Mouse (Mus musculus) ES-E14 (cell line): Measurements from ENCODE around the gene Stat2. TPM values are rescaled to one million over a fixed set of nuclear protein-coding genes. Genes with fewer than 3 reads are reported as not detected.
"Not testable (repeated sequence)": the region's sequence is repeated elsewhere in the genome, so short reads cannot be mapped to it uniquely, and the experiment has no call there.

ENCODE experiments used
- DNase-seq: peaks from one replicate; pipeline ENCODE4 v3.0.0-alpha.2; 2013; ENCODE audit warnings: low read depth, low spot score
- H3K27ac ChIP-seq: 2 replicates; pipeline ENCODE4 v1.5.1; 2012; ENCODE audit warnings: low read depth, mild to moderate bottlenecking, low read length, moderate library complexity, mixed read lengths; ENCODE audit not compliant: poor library complexity, insufficient read depth, severe bottlenecking
- H3K36me3 ChIP-seq: 2 replicates; pipeline ENCODE4 v1.6.1; 2012; ENCODE audit warnings: mild to moderate bottlenecking, low read length, moderate library complexity, mixed read lengths; ENCODE audit not compliant: control insufficient read depth, poor library complexity, insufficient read depth, severe bottlenecking
- H3K4me1 ChIP-seq, 2 experiments: fragments of 150-350 bp in 1 of 2; sonication (generic) in 1 of 2; 2 replicates each; pipeline ENCODE4 v1.6.1; 2012; ENCODE audit warnings: low read length in 2 of 2, mild to moderate bottlenecking in 1 of 2, mixed read lengths in 1 of 2; ENCODE audit not compliant: control insufficient read depth in 2 of 2, insufficient read depth in 2 of 2, poor library complexity in 1 of 2
- H3K4me3 ChIP-seq, 2 experiments: fragments of 150-350 bp in 1 of 2; sonication (generic) in 1 of 2; 2 replicates each; pipeline ENCODE4 v1.5.1; 2012; ENCODE audit warnings: low read length in 2 of 2, low read depth in 1 of 2, mild to moderate bottlenecking in 1 of 2, mixed read lengths in 1 of 2; ENCODE audit not compliant: insufficient read depth in 1 of 2, poor library complexity in 1 of 2, severe bottlenecking in 1 of 2
- H3K9ac ChIP-seq: 2 replicates; pipeline ENCODE4 v1.6.1; 2012; ENCODE audit warnings: low read depth, mild to moderate bottlenecking, low read length, mixed read lengths; ENCODE audit not compliant: poor library complexity, insufficient read depth, severe bottlenecking
- H3K9me3 ChIP-seq: fragments of 150-350 bp; sonication (generic); 2 replicates; pipeline ENCODE4 v1.6.1; 2012; ENCODE audit warnings: low read depth, mild to moderate bottlenecking, low read length; ENCODE audit not compliant: control insufficient read depth, insufficient read depth
- CHD2 ChIP-seq: IDR thresholded peaks from 2 replicates; pipeline ENCODE4 v1.6.1; 2014; ENCODE audit warnings: mild to moderate bottlenecking, low read depth, low read length, inconsistent platforms
- HCFC1 ChIP-seq: IDR thresholded peaks from 2 replicates; pipeline ENCODE4 v1.6.1; 2012; ENCODE audit warnings: low read length, inconsistent platforms, borderline replicate concordance; ENCODE audit not compliant: insufficient read depth
- MAFK ChIP-seq: IDR thresholded peaks from 2 replicates; pipeline ENCODE4 v1.6.1; 2014; ENCODE audit warnings: mild to moderate bottlenecking, low read depth, low read length, inconsistent platforms; ENCODE audit not compliant: insufficient read depth
- ZC3H11A ChIP-seq: IDR thresholded peaks from 2 replicates; pipeline ENCODE4 v1.6.1; 2012; ENCODE audit warnings: low read depth, mild to moderate bottlenecking, inconsistent platforms, low read length, borderline replicate concordance
- ZNF384 ChIP-seq: IDR thresholded peaks from 2 replicates; pipeline ENCODE4 v1.6.1; 2012; ENCODE audit warnings: low read depth, low read length, inconsistent platforms
- in situ Hi-C, 2 experiments: fragments of 600-800 bp; cut with MboI; formaldehyde crosslinking; loops; one replicate each; pipeline ENCODE4 v1.15.1; 2025; ENCODE audit warnings: low sequenced_read_pairs in 2 of 2, inconsistent platforms in 1 of 2; ENCODE audit not compliant: unreplicated experiment in 2 of 2
- total RNA-seq: library from RNA; depleted of rRNA; stranded (reverse); fragments of 300-350 nt; gene quantifications from 2 replicates; pipeline ENCODE4 v1.2.3, GENCODE M21; 2012

The Stat2 gene
- total RNA-seq, 1 experiment, result 10.6 TPM

DNA sequence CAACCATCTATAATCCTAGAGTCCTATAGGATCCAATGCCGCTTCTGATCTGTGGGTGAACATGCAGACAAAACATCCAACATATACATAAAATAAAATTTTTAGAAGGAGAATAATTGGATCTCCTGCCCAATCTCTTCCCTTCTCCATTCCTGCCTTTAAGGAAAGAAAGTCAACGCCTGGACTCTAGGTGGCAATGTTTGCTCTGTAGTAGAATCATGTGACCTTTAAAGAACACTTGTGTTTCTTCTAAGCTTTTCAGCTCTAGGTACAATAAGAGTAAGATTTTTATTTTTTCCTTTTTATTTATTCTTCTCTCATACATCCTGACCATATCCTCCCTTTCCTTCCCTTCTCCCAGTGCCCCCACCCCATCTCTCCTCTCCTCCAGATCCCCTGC, 1.5 kb downstream of the Stat2 start:
- Histone ChIP-seq H3K9ac (no peak overlapping the region), H3K4me3 (no peak overlapping the region), H3K9me3 (no peaks in the 10 kb centered on the region), H3K36me3 (peaks cover 5% of the 10 kb centered on the region), H3K27ac (no peak overlapping the region), H3K4me1 (peaks cover 3 to 7% of the 10 kb centered on the region in 2 experiments; a peak in 2 of 4 replicates)
- TF ChIP-seq ZNF384, result no peak
- TF ChIP-seq HCFC1, result no peak
- TF ChIP-seq CHD2, result no peak
- TF ChIP-seq ZC3H11A, result no peak
- no peak for TF ChIP-seq MAFK
- DNase-seq, result no peak
- in situ Hi-C loops, result no loop called here

DNA sequence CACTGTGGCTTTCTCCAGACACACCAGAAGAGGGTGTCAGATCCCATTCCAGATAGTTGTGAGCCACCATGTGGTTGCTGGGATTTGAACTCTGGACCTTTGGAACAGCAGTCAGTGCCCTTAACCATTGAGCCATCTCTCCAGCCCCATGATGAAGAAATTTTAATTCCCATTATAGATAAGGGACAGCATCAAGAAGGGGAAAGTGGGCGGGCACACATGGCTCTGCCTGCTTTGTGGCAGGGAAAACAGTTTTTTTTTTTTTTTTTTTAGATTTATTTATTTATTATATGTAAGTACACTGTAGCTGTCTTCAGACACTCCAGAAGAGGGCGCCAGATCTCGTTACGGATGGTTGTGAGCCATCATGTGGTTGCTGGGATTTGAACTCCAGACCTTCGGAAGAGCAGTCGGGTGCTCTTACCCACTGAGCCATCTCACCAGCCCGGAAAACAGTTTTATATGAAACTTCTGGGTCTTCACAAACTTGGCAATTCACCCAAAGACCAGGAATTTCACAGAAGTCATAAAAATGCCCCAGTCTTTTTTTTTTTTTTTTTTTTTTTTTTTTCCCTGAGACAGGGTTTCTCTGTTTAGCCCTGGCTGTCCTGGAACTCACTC, 2.6 kb downstream of the Stat2 start:
- H3K9ac ChIP-seq, H3K9me3 ChIP-seq, H3K4me1 ChIP-seq, DNase-seq, H3K36me3 ChIP-seq, H3K27ac ChIP-seq, in situ Hi-C loops, H3K4me3 ChIP-seq: not testable (repeated sequence)
- peak; percentile 92 for TF ChIP-seq ZNF384

DNA sequence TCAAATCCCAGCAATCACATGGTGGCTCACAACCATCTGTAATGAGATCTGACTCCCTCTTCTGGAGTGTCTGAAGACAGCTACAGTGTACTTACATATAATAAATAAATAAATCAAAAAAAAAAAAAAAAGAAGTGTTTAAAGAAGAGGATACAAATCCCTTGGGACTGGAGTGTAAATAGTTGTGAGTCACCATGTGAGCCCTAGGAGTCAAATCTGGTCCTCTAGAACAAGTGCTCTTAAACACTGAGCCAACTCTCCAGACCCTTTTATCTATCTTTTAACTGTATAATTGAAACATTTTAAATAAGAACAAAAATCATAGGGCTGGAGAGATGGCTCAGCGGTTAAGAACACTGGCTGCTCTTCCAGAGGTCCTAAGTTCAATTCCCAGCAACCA, 5.0 kb downstream of the Stat2 start:
- H3K9ac ChIP-seq, H3K4me3 ChIP-seq, in situ Hi-C loops, H3K9me3 ChIP-seq, H3K27ac ChIP-seq, H3K4me1 ChIP-seq, DNase-seq: not testable (repeated sequence)
- peaks cover 17% of the 10 kb centered on the region for H3K36me3 ChIP-seq

DNA sequence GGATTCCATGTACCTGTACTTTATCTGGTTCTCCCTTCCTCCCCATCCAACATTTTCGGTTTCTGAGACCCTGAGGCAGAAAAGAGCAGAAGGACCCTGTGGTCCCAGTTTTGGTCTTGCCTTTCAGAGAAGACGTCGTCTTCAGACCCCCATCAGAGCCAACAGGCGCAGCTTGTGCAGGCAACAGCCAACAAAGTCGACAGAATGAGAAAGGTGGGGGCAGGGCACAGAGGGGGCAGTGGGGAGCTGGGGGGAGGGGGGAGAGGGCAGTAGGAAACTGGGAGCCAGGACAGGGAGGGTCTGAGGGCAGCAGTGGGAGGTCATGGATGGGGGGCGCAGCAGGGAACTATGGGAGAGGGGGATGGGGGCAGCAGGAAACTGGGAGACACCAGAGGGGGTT, 7.8 kb downstream of the Stat2 start:
- peaks cover 25% of the 10 kb centered on the region for H3K36me3 ChIP-seq
- in situ Hi-C loops, result no loop called here
- H3K4me3 ChIP-seq, result no peak overlapping the region
- H3K4me1 ChIP-seq, result peaks cover 0 to 5% of the 10 kb centered on the region in 2 experiments; a peak in 1 of 4 replicates
- H3K9ac ChIP-seq, result no peak overlapping the region
- no peaks in the 10 kb centered on the region for H3K9me3 ChIP-seq
- TF ChIP-seq MAFK (no peak), ZNF384 (no peak), HCFC1 (no peak), CHD2 (no peak), ZC3H11A (no peak)
- DNase-seq, result no peak
- H3K27ac ChIP-seq, result no peak overlapping the region

DNA sequence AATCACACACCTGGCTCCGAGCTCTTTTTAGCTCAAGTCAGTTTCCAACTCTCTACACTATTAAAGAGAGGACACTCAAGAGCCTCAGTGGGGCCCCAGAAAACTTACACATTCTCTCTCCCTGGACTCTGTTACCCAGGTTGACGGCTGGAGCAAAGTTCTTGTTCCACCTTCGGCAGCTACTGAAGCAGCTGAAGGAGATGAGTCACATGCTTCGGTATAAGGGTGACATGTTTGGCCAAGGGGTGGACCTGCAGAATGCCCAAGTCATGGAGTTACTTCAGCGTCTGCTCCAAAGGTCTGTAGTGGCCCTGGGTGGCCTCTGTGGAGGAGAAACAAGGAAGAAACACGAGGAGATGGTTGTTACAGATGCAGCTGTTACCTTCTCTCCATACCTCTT, 10.6 kb downstream of the Stat2 start:
- in situ Hi-C loops, result no loop called here
- no peak for DNase-seq
- Histone ChIP-seq H3K36me3 (peaks cover 35% of the 10 kb centered on the region), H3K27ac (no peak overlapping the region), H3K4me1 (peaks cover 0 to 10% of the 10 kb centered on the region in 2 experiments; a peak in 2 of 4 replicates), H3K9ac (no peak overlapping the region), H3K9me3 (no peaks in the 10 kb centered on the region), H3K4me3 (no peak overlapping the region)
- TF ChIP-seq ZNF384 (no peak), ZC3H11A (no peak), MAFK (no peak), HCFC1 (no peak), CHD2 (no peak)
